Comparison of ENCODE assay signal across 21 mouse cellular contexts in the genomic region with DNA sequence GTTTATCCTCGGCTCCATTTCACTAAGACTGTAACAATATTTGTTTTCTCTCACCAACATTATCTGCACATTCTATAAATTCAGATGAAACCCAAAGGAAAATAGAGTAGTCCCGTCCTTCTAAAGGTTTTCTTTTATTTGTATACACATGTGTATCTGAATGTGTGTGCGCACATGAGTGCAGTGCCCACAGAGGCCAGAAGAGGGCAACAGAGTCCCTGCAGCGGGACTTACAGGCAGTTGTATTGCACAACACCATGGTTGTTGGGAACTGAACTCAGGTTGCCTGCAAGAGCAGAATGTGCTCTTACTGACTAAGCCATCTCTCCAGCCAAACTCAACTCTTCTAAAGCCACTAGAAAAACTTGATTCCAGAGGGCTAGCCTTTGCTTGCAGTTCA.
DNase-seq lines count a peak whose midpoint lies in the region; ATAC-seq and TF ChIP-seq lines count a peak whose summit lies in the region.
"Had no signal": no experiment of that assay in that cellular context is flagged by ENCODE, and none has a peak within 500 bp of the region (broad histone marks: within the 10 kb centered on the region; RNA-seq: fewer than 3 reads in every experiment).

No protein-coding gene starts in this region.

- H3K27ac ChIP-seq in hindbrain, embryonic 11.5 days (ENCODE audit: low read depth, low read length), result no peak overlapping the region
- no peak overlapping the region for H3K27ac ChIP-seq in hindbrain, embryonic 13.5 days
- H3K27ac ChIP-seq in liver, postnatal 0 days (ENCODE audit: low read depth), result no peak overlapping the region
- no peak overlapping the region for H3K27ac ChIP-seq in liver, embryonic 12.5 days
- no peak overlapping the region for H3K27ac ChIP-seq in ES-Bruce4 (ENCODE audit: insufficient read depth, low read length)
- H3K27ac ChIP-seq: embryonic facial prominence, embryonic 13.5 days; hindbrain, embryonic 15.5 days; liver, embryonic 15.5 days; midbrain, embryonic 12.5 days had no signal

- TF ChIP-seq EP300 in liver, postnatal 0 days (IDR thresholded peaks at IDR 0.05; ENCODE audit: low read depth), result no peak
- no peak for TF ChIP-seq EP300 in ES-Bruce4 (IDR thresholded peaks at IDR 0.05; ENCODE audit: insufficient read depth, low read depth, low read length)

- DNase-seq in hindbrain, embryonic 11.5 days (ENCODE audit: low spot score), result peak; percentile 7
- DNase-seq in liver, postnatal 0 days, result no peak
- peak; percentile 56 for DNase-seq in ZHBTc4 (ENCODE audit: low read depth, low spot score)
- DNase-seq: adrenal gland, postnatal 10 days; B cell, adult 2 months; cerebellum, adult 8-10 months; gastrocnemius, postnatal 10 days; kidney, adult 2 months; kidney, postnatal 4 days; left cerebral cortex, postnatal 4 days; lung, postnatal 4 days; right cerebral cortex, postnatal 14 days had no signal

- peak; percentile 24; the same call in 1 of the 2 replicates for TF ChIP-seq CTCF in liver, postnatal 0 days (IDR thresholded peaks at IDR 0.05; ENCODE audit: low read depth)
- TF ChIP-seq CTCF in ES-Bruce4 (IDR thresholded peaks at IDR 0.05; ENCODE audit: low read depth, low read length), result peak; percentile 24

- H3K9ac ChIP-seq in hindbrain, embryonic 11.5 days (ENCODE audit: low read depth, low read length), result no peak overlapping the region
- H3K9ac ChIP-seq in hindbrain, embryonic 13.5 days, result no peak overlapping the region
- no peak overlapping the region for H3K9ac ChIP-seq in liver, postnatal 0 days (replicated peaks)
- no peak overlapping the region for H3K9ac ChIP-seq in liver, embryonic 12.5 days
- no peak overlapping the region for H3K9ac ChIP-seq in ES-Bruce4 (ENCODE audit: low read depth, poor library complexity, severe bottlenecking)
- H3K9ac ChIP-seq: embryonic facial prominence, embryonic 13.5 days; hindbrain, embryonic 15.5 days; liver, embryonic 15.5 days; midbrain, embryonic 12.5 days had no signal

- no peaks in the 10 kb centered on the region for H3K27me3 ChIP-seq in hindbrain, embryonic 11.5 days (ENCODE audit: control insufficient read depth, insufficient read depth, low read length)
- no peaks in the 10 kb centered on the region for H3K27me3 ChIP-seq in hindbrain, embryonic 13.5 days
- no peaks in the 10 kb centered on the region for H3K27me3 ChIP-seq in liver, postnatal 0 days (ENCODE audit: insufficient read depth, low read length)
- no peaks in the 10 kb centered on the region for H3K27me3 ChIP-seq in liver, embryonic 12.5 days (replicated peaks)
- H3K27me3 ChIP-seq in ES-Bruce4 (ENCODE audit: control insufficient read depth, insufficient read depth, low read length, poor library complexity, severe bottlenecking), result no peaks in the 10 kb centered on the region
- H3K27me3 ChIP-seq: embryonic facial prominence, embryonic 13.5 days; hindbrain, embryonic 15.5 days; liver, embryonic 15.5 days; midbrain, embryonic 12.5 days had no signal

- H3K36me3 ChIP-seq in hindbrain, embryonic 11.5 days (ENCODE audit: control insufficient read depth, insufficient read depth, low read length), result no peaks in the 10 kb centered on the region
- no peaks in the 10 kb centered on the region for H3K36me3 ChIP-seq in hindbrain, embryonic 13.5 days
- H3K36me3 ChIP-seq in liver, postnatal 0 days (replicated peaks; ENCODE audit: insufficient read depth, low read length), result no peaks in the 10 kb centered on the region
- no peaks in the 10 kb centered on the region for H3K36me3 ChIP-seq in liver, embryonic 12.5 days
- no peaks in the 10 kb centered on the region for H3K36me3 ChIP-seq in ES-Bruce4 (ENCODE audit: control insufficient read depth, insufficient read depth, low read length, poor library complexity, severe bottlenecking)
- H3K36me3 ChIP-seq: embryonic facial prominence, embryonic 13.5 days; G1E; hindbrain, embryonic 15.5 days; liver, embryonic 15.5 days; midbrain, embryonic 12.5 days had no signal

- H3K4me1 ChIP-seq in hindbrain, embryonic 11.5 days (replicated peaks; ENCODE audit: control insufficient read depth, insufficient read depth, low read length), result no peaks in the 10 kb centered on the region
- no peaks in the 10 kb centered on the region for H3K4me1 ChIP-seq in hindbrain, embryonic 13.5 days (replicated peaks)
- H3K4me1 ChIP-seq in liver, postnatal 0 days (ENCODE audit: insufficient read depth), result no peaks in the 10 kb centered on the region
- H3K4me1 ChIP-seq in liver, embryonic 12.5 days, result no peaks in the 10 kb centered on the region
- H3K4me1 ChIP-seq in ES-Bruce4 (ENCODE audit: control insufficient read depth, insufficient read depth, low read length), result no peaks in the 10 kb centered on the region
- H3K4me1 ChIP-seq: embryonic facial prominence, embryonic 13.5 days; hindbrain, embryonic 15.5 days; liver, embryonic 15.5 days; midbrain, embryonic 12.5 days had no signal

- ATAC-seq in hindbrain, embryonic 11.5 days (ENCODE audit: low FRiP score), result no peak
- ATAC-seq in hindbrain, embryonic 13.5 days (ENCODE audit: low FRiP score), result no peak
- ATAC-seq in liver, postnatal 0 days, result no peak
- no peak for ATAC-seq in liver, embryonic 12.5 days
- no peak for ATAC-seq in megakaryocyte-erythroid progenitor cell, adult 5-6 weeks (replicated peaks; ENCODE audit: low FRiP score, low TSS enrichment, poor library complexity, severe bottlenecking)

- H3K4me3 ChIP-seq in hindbrain, embryonic 11.5 days (ENCODE audit: low read depth, low read length), result no peak overlapping the region
- H3K4me3 ChIP-seq in hindbrain, embryonic 13.5 days, result no peak overlapping the region
- no peak overlapping the region for H3K4me3 ChIP-seq in liver, postnatal 0 days (ENCODE audit: low read depth, low read length)
- H3K4me3 ChIP-seq in liver, embryonic 12.5 days, result no peak overlapping the region
- H3K4me3 ChIP-seq in ES-Bruce4 (ENCODE audit: low read depth, low read length), result no peak overlapping the region
- H3K4me3 ChIP-seq: embryonic facial prominence, embryonic 13.5 days; hindbrain, embryonic 15.5 days; liver, embryonic 15.5 days; midbrain, embryonic 12.5 days had no signal

- no peak overlapping the region for H3K4me2 ChIP-seq in hindbrain, embryonic 11.5 days (replicated peaks; ENCODE audit: low read depth, low read length)
- H3K4me2 ChIP-seq in hindbrain, embryonic 13.5 days, result no peak overlapping the region
- no peak overlapping the region for H3K4me2 ChIP-seq in liver, postnatal 0 days (ENCODE audit: low read depth, low read length)
- no peak overlapping the region for H3K4me2 ChIP-seq in liver, embryonic 12.5 days
- H3K4me2 ChIP-seq: embryonic facial prominence, embryonic 13.5 days; hindbrain, embryonic 15.5 days; liver, embryonic 15.5 days; midbrain, embryonic 12.5 days had no signal

- no peak for TF ChIP-seq POLR2A in ES-Bruce4 (IDR thresholded peaks at IDR 0.05; ENCODE audit: insufficient read depth, low read length)

- no peaks in the 10 kb centered on the region for H3K9me3 ChIP-seq in hindbrain, embryonic 11.5 days (ENCODE audit: control insufficient read depth, low read length)
- H3K9me3 ChIP-seq in hindbrain, embryonic 13.5 days, result peaks cover 7% of the 10 kb centered on the region; the same call in 1 of the 2 replicates
- peaks cover 7% of the 10 kb centered on the region; the same call in 1 of the 2 replicates for H3K9me3 ChIP-seq in liver, postnatal 0 days (ENCODE audit: low read length)
- H3K9me3 ChIP-seq in liver, embryonic 12.5 days (replicated peaks), result peaks cover 16% of the 10 kb centered on the region
- no peaks in the 10 kb centered on the region for H3K9me3 ChIP-seq in ES-Bruce4 (replicated peaks; ENCODE audit: control insufficient read depth, insufficient read depth, low read length, poor library complexity, severe bottlenecking)
- H3K9me3 ChIP-seq: hindbrain, embryonic 15.5 days; midbrain, embryonic 12.5 days had no signal

- 83% methylated on average over 4 of the region's 4 CpGs for WGBS in hindbrain, embryonic 11.5 days
- 87% methylated on average over 4 of the region's 4 CpGs for WGBS in hindbrain, embryonic 13.5 days
- WGBS in liver, postnatal 0 days (ENCODE audit: insufficient replicate concordance), result 76% methylated on average over 4 of the region's 4 CpGs
- WGBS in liver, embryonic 12.5 days (ENCODE audit: insufficient replicate concordance), result 65% methylated on average over 4 of the region's 4 CpGs
